12 mouse cellular contexts compared by ENCODE assay signal in the genomic region with DNA sequence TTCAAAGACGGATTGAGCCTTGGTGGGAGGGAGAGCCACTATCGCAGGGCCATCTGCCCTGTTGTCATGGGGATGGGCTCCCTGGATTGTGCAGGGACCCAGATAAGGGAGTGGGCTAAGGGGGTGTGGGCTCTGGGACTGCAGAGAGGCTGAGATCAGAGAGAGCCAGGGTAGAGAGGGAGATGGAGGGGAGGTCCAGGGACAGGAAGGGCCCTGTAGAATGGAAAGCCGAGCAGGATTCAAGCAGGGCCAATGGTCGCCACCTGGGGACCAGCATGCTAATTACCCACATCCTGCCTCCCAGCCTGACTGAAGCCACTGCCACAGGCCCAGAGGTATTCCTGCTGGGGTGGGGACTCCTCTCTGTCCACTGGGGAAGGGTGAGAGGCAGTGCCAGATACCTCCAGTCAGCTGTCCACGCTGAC. TPM values are rescaled to one million over a fixed set of nuclear protein-coding genes. Genes with fewer than 3 reads are reported as not detected.
A peak's percentile ranks its signal among the peaks of the same experiment; 100 is the strongest.
DNase-seq lines count a peak whose midpoint lies in the region; ATAC-seq and TF ChIP-seq lines count a peak whose summit lies in the region.
"Had no signal": no experiment of that assay in that cellular context is flagged by ENCODE, and none has a peak within 500 bp of the region (broad histone marks: within the 10 kb centered on the region; RNA-seq: fewer than 3 reads in every experiment).

No protein-coding gene starts in this region.

- no peak for ATAC-seq in forebrain, embryonic 16.5 days
- ATAC-seq in forebrain, embryonic 11.5 days (replicated peaks; ENCODE audit: low FRiP score), result 0 out of 2 replicates have a peak, but pooled peaks have one; percentile 55
- no peak for ATAC-seq in limb, embryonic 13.5 days (ENCODE audit: low FRiP score, low read depth)

- no peak for DNase-seq in forebrain, embryonic 10.5 days (ENCODE audit: extremely low spot score, low spot score)
- DNase-seq in CH12.LX (ENCODE audit: extremely low read depth), result peak; percentile 12
- no peak for DNase-seq in forebrain, embryonic 11.5 days (ENCODE audit: low spot score)
- DNase-seq in spleen, postnatal 14 days (ENCODE audit: low spot score in 2 of 2), result no peak
- no peak for DNase-seq in cerebellum, adult 11-12 months
- DNase-seq in ovary, adult 18-20 months (ENCODE audit: low spot score), result no peak
- DNase-seq: kidney, adult 18-20 months had no signal

- H3K9me3 ChIP-seq in forebrain, embryonic 10.5 days, result no peaks in the 10 kb centered on the region; the same call in 1 of the 2 replicates
- no peaks in the 10 kb centered on the region for H3K9me3 ChIP-seq in forebrain, embryonic 16.5 days (ENCODE audit: control insufficient read depth, low read length)
- H3K9me3 ChIP-seq in CH12.LX (replicated peaks; ENCODE audit: low read length), result no peaks in the 10 kb centered on the region
- H3K9me3 ChIP-seq in forebrain, embryonic 11.5 days (ENCODE audit: control insufficient read depth, low read length), result no peaks in the 10 kb centered on the region
- no peaks in the 10 kb centered on the region for H3K9me3 ChIP-seq in limb, embryonic 13.5 days

- no peak for TF ChIP-seq EP300 in CH12.LX (IDR thresholded peaks at IDR 0.05; ENCODE audit: low read length)

- H3K4me1 ChIP-seq in forebrain, embryonic 10.5 days, result peaks cover 32% of the 10 kb centered on the region
- H3K4me1 ChIP-seq in forebrain, embryonic 16.5 days (replicated peaks; ENCODE audit: control insufficient read depth, insufficient read depth, low read length), result no peaks in the 10 kb centered on the region
- H3K4me1 ChIP-seq in CH12.LX (ENCODE audit: control insufficient read depth in 1 of 2, insufficient read depth in 2 of 2), result peaks cover 0 to 12% of the 10 kb centered on the region in 2 experiments; a peak in 2 of 4 replicates
- 0 out of 2 replicates have a peak, but pooled peaks cover 2% of the 10 kb centered on the region for H3K4me1 ChIP-seq in forebrain, embryonic 11.5 days (replicated peaks; ENCODE audit: control insufficient read depth, insufficient read depth, low read length)
- peaks cover 4% of the 10 kb centered on the region; the same call in 1 of the 2 replicates for H3K4me1 ChIP-seq in limb, embryonic 13.5 days

- no peak for TF ChIP-seq CTCF in CH12.LX (conservative IDR thresholded peaks at IDR 0.05 in 1 of 2, IDR thresholded peaks at IDR 0.05 in 1 of 2; ENCODE audit: low read depth in 2 of 2, low read length in 2 of 2)

- H3K79me2 ChIP-seq in CH12.LX (replicated peaks; ENCODE audit: control insufficient read depth, extremely low read depth, insufficient read depth, poor library complexity, severe bottlenecking), result no peaks in the 10 kb centered on the region

- H3K4me2 ChIP-seq in forebrain, embryonic 16.5 days (ENCODE audit: low read length), result no peak overlapping the region
- H3K4me2 ChIP-seq in CH12.LX (ENCODE audit: insufficient read depth, low read depth, poor library complexity, severe bottlenecking), result no peak overlapping the region
- H3K4me2 ChIP-seq in forebrain, embryonic 11.5 days (ENCODE audit: low read depth, low read length, severe bottlenecking), result no peak overlapping the region
- no peak overlapping the region for H3K4me2 ChIP-seq in limb, embryonic 13.5 days (replicated peaks)

- no peak for TF ChIP-seq POLR2A in CH12.LX (IDR thresholded peaks at IDR 0.05; ENCODE audit: low read depth, low read length)

- dilution Hi-C loops in CH12.LX (cut with MboI; ENCODE audit: extremely low pct_ligation_motif_present, extremely low pct_unique_long_range_greater_than_20kb, low sequenced_read_pairs), result no loop called here

- in situ Hi-C loops in CH12.LX (cut with MboI; ENCODE audit: low pct_ligation_motif_present, low pct_unique_long_range_greater_than_20kb, low sequenced_read_pairs), result no loop called here

- H3K9ac ChIP-seq in forebrain, embryonic 16.5 days (replicated peaks; ENCODE audit: low read depth, low read length), result no peak overlapping the region
- H3K9ac ChIP-seq in CH12.LX (ENCODE audit: insufficient read depth, low read depth), result no peak overlapping the region
- 0 out of 2 replicates have a peak overlapping the region, but pooled peaks have one; percentile 16 for H3K9ac ChIP-seq in forebrain, embryonic 11.5 days (ENCODE audit: low read length)
- H3K9ac ChIP-seq in limb, embryonic 13.5 days, result 0 out of 2 replicates have a peak overlapping the region, but pooled peaks have one; percentile 2

- WGBS in forebrain, embryonic 10.5 days, result 18% methylated on average over 5 of the region's 5 CpGs
- WGBS in forebrain, embryonic 16.5 days, result 20% methylated on average over 5 of the region's 5 CpGs
- 12% methylated on average over 5 of the region's 5 CpGs for WGBS in forebrain, embryonic 11.5 days
- WGBS in limb, embryonic 13.5 days, result 23% methylated on average over 5 of the region's 5 CpGs

- no peak for TF ChIP-seq RAD21 in CH12.LX (IDR thresholded peaks at IDR 0.05; ENCODE audit: low read depth, low read length)

- H3K36me3 ChIP-seq in forebrain, embryonic 10.5 days (replicated peaks), result no peaks in the 10 kb centered on the region
- no peaks in the 10 kb centered on the region for H3K36me3 ChIP-seq in forebrain, embryonic 16.5 days (ENCODE audit: control insufficient read depth, insufficient read depth)
- H3K36me3 ChIP-seq in CH12.LX (replicated peaks in 1 of 2; ENCODE audit: control insufficient read depth in 1 of 2, insufficient read depth in 1 of 2, low read length in 1 of 2), result no peaks in the 10 kb centered on the region
- H3K36me3 ChIP-seq in forebrain, embryonic 11.5 days (ENCODE audit: control insufficient read depth, insufficient read depth, low read length), result no peaks in the 10 kb centered on the region
- H3K36me3 ChIP-seq in limb, embryonic 13.5 days, result no peaks in the 10 kb centered on the region

- no peak overlapping the region for H3K4me3 ChIP-seq in forebrain, embryonic 10.5 days
- H3K4me3 ChIP-seq in forebrain, embryonic 16.5 days (replicated peaks; ENCODE audit: low read length), result no peak overlapping the region
- no peak overlapping the region for H3K4me3 ChIP-seq in CH12.LX (replicated peaks in 1 of 3; ENCODE audit: low read depth in 2 of 3, low read length in 2 of 3, poor library complexity in 1 of 3)
- no peak overlapping the region for H3K4me3 ChIP-seq in forebrain, embryonic 11.5 days (ENCODE audit: low read depth, low read length)
- no peak overlapping the region for H3K4me3 ChIP-seq in limb, embryonic 13.5 days

- 0 out of 2 replicates have a peak overlapping the region, but pooled peaks have one; percentile 40 for H3K27ac ChIP-seq in forebrain, embryonic 10.5 days
- no peak overlapping the region for H3K27ac ChIP-seq in forebrain, embryonic 16.5 days (ENCODE audit: low read length)
- no peak overlapping the region for H3K27ac ChIP-seq in CH12.LX (ENCODE audit: insufficient read depth, low read depth)
- no peak overlapping the region for H3K27ac ChIP-seq in forebrain, embryonic 11.5 days (ENCODE audit: low read depth, low read length)
- no peak overlapping the region for H3K27ac ChIP-seq in limb, embryonic 13.5 days

- peaks cover 87% of the 10 kb centered on the region for H3K27me3 ChIP-seq in forebrain, embryonic 10.5 days (ENCODE audit: poor library complexity, severe bottlenecking)
- H3K27me3 ChIP-seq in forebrain, embryonic 16.5 days (replicated peaks; ENCODE audit: control insufficient read depth, insufficient read depth, low read length), result no peaks in the 10 kb centered on the region
- H3K27me3 ChIP-seq in CH12.LX (replicated peaks), result peaks cover 72% of the 10 kb centered on the region
- 0 out of 2 replicates have a peak, but pooled peaks cover 2% of the 10 kb centered on the region for H3K27me3 ChIP-seq in forebrain, embryonic 11.5 days (ENCODE audit: control insufficient read depth, insufficient read depth, low read length)
- H3K27me3 ChIP-seq in limb, embryonic 13.5 days, result 0 out of 2 replicates have a peak, but pooled peaks cover 2% of the 10 kb centered on the region

TF ChIP-seq in CH12.LX, 34 proteins besides CTCF, POLR2A, EP300 and RAD21 (continues in another document):
- TF ChIP-seq TBP (conservative IDR thresholded peaks at IDR 0.05; ENCODE audit: low read depth, low read length) (no peak), MEF2A (IDR thresholded peaks at IDR 0.05; ENCODE audit: borderline replicate concordance, low read depth, low read length) (no peak), IRF4 (IDR thresholded peaks at IDR 0.05; ENCODE audit: low read depth, low read length) (no peak), MAX (IDR thresholded peaks at IDR 0.05; ENCODE audit: low read length) (no peak), BHLHE40 (IDR thresholded peaks at IDR 0.05; ENCODE audit: low read depth, low read length) (no peak), MAZ (IDR thresholded peaks at IDR 0.05; ENCODE audit: low read depth, low read length) (no peak), NRF1 (IDR thresholded peaks at IDR 0.05; ENCODE audit: low read depth, low read length) (no peak), ZC3H11A (IDR thresholded peaks at IDR 0.05; ENCODE audit: low read depth, low read length) (no peak), RCOR1 (conservative IDR thresholded peaks at IDR 0.05; ENCODE audit: low read depth, low read length) (no peak), CHD2 (IDR thresholded peaks at IDR 0.05; ENCODE audit: low read length) (no peak), SIN3A (IDR thresholded peaks at IDR 0.05; ENCODE audit: low read length) (no peak), ELF1 (IDR thresholded peaks at IDR 0.05; ENCODE audit: low read depth, low read length) (no peak), TCF12 (IDR thresholded peaks at IDR 0.05; ENCODE audit: low read depth, low read length) (no peak), HCFC1 (IDR thresholded peaks at IDR 0.05; ENCODE audit: low read depth, low read length) (no peak), USF1 (IDR thresholded peaks at IDR 0.05; ENCODE audit: low read depth, low read length) (no peak)

RNA-seq across cellular contexts. Expression of a gene that starts 4.5 kb away (rescaled TPM):
- polyA plus RNA-seq in forebrain, embryonic 10.5 days (2016; fragmentation: Nextera tagmentation; extraction: Ambion mirVana), result not detected in 2 replicates
- polyA plus RNA-seq in forebrain, embryonic 16.5 days (2015; fragmentation: Nextera tagmentation; extraction: Ambion mirVana), result not detected in 2 replicates
- total RNA-seq in CH12.LX (2012; rRNA removed), result not detected in 2 replicates
- total RNA-seq in CH12.LX (2014; rRNA removed), result not detected in 2 replicates
- not detected in 2 replicates for polyA plus RNA-seq in CH12.LX (2012; ENCODE audit: insufficient read length, low read depth)
- polyA plus RNA-seq in forebrain, embryonic 11.5 days (2014; fragmentation: Nextera tagmentation; extraction: Ambion mirVana), result not detected in 2 replicates
- polyA plus RNA-seq in limb, embryonic 13.5 days (2015; fragmentation: Nextera tagmentation; extraction: Ambion mirVana), result not detected in 2 replicates
- total RNA-seq: granulocyte monocyte progenitor cell, adult 5-6 weeks; left cerebral cortex, adult 8-10 months had no signal
- polyA plus RNA-seq: stomach, embryonic 16.5 days had no signal

RNA-seq across cellular contexts. Expression of a gene that starts 32.9 kb away (rescaled TPM):
- polyA plus RNA-seq in forebrain, embryonic 10.5 days (2016; fragmentation: Nextera tagmentation; extraction: Ambion mirVana), result 18.2 and 19.6 TPM in 2 replicates
- polyA plus RNA-seq in forebrain, embryonic 16.5 days (2015; fragmentation: Nextera tagmentation; extraction: Ambion mirVana), result 1.8 TPM in 2 replicates
- total RNA-seq in CH12.LX (2012; rRNA removed), result not detected in 2 replicates
- not detected in 2 replicates for total RNA-seq in CH12.LX (2014; rRNA removed)
- polyA plus RNA-seq in CH12.LX (2012; ENCODE audit: insufficient read length, low read depth), result not detected in 2 replicates
- polyA plus RNA-seq in forebrain, embryonic 11.5 days (2014; fragmentation: Nextera tagmentation; extraction: Ambion mirVana), result 6.3 and 7.9 TPM in 2 replicates
- polyA plus RNA-seq in limb, embryonic 13.5 days (2015; fragmentation: Nextera tagmentation; extraction: Ambion mirVana), result 11.9 and 12.0 TPM in 2 replicates

Comparison
In these comparisons a context has a peak if more than half of its experiments do, and no peak if none do; other contexts are left out.
1. H3K9ac ChIP-seq: peak in forebrain, embryonic 11.5 days (single experiment) and limb, embryonic 13.5 days (single experiment); none in forebrain, embryonic 16.5 days (single experiment) and CH12.LX (single experiment).